ENCODE assay signal across 8 mouse cellular contexts in the genomic region with DNA sequence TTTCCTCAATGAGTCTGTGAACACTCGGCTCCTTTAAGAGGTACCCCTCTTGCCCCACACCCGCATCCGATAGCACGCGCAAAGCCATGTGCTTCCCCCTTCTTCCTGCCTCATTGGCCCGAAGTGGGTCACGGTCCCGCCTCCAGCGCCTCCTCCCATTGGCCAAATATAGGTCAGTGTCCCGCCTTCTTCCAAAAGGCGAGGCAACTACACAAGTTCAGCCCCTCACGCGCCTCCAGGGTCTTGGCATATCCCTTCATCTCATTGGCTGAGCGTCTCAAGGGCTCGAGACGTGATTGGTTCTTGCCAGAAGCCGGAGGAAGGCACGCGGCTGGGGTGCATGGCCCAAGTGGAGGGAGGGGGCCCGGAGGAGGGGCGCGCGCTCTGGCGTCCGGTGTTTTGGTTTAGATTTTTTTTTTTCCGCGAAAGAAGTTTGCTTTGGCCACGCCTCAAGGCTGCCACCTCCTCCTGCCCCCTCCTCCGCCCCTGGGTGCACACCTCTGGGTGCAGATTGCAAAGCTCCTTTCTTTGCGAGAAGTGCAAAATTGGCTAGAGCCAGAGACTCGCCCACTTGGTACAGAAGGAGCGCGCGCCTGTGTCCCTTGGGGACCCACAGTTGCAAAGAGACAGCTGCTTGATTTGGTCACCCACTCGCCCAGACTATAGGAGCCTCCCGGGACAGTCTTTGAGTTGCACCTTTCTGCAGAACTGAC. TPM values are rescaled to one million over a fixed set of nuclear protein-coding genes. Genes with fewer than 3 reads are reported as not detected.
A peak's percentile ranks its signal among the peaks of the same experiment; 100 is the strongest.
DNase-seq lines count a peak whose midpoint lies in the region; ATAC-seq lines count a peak whose summit lies in the region.

A gene (plus strand): TSS at position 359 of the 713 bp plus-strand sequence.

- H3K27ac ChIP-seq in heart, embryonic 13.5 days (replicated peaks) = peak within 1 kb of the TSS; percentile 92
- peak within 1 kb of the TSS; percentile 69 for H3K27ac ChIP-seq in liver, embryonic 13.5 days
- peak within 1 kb of the TSS; percentile 97 for H3K27ac ChIP-seq in stomach, embryonic 16.5 days (ENCODE audit: low read length)

- peak within 1 kb of the TSS; percentile 91 for H3K9ac ChIP-seq in heart, embryonic 13.5 days
- peak within 1 kb of the TSS; percentile 81 for H3K9ac ChIP-seq in liver, embryonic 13.5 days
- peak within 1 kb of the TSS; percentile 80 for H3K9ac ChIP-seq in stomach, embryonic 16.5 days (ENCODE audit: low read length)

- H3K9me3 ChIP-seq in heart, embryonic 13.5 days = no peaks in the 10 kb centered on the region
- no peaks in the 10 kb centered on the region for H3K9me3 ChIP-seq in liver, embryonic 13.5 days (replicated peaks)
- no peaks in the 10 kb centered on the region for H3K9me3 ChIP-seq in stomach, embryonic 16.5 days (replicated peaks; ENCODE audit: control insufficient read depth, low read length)

- H3K4me2 ChIP-seq in heart, embryonic 13.5 days = peak within 1 kb of the TSS; percentile 99
- peak within 1 kb of the TSS; percentile 99 for H3K4me2 ChIP-seq in liver, embryonic 13.5 days
- H3K4me2 ChIP-seq in stomach, embryonic 16.5 days (ENCODE audit: low read depth, low read length) = peak within 1 kb of the TSS; percentile 93

- peaks cover 69% of the 10 kb centered on the region for H3K4me1 ChIP-seq in heart, embryonic 13.5 days
- H3K4me1 ChIP-seq in liver, embryonic 13.5 days (replicated peaks) = peaks cover 66% of the 10 kb centered on the region
- peaks cover 41% of the 10 kb centered on the region for H3K4me1 ChIP-seq in stomach, embryonic 16.5 days (ENCODE audit: control insufficient read depth, insufficient read depth, low read length)

- peaks cover 4% of the 10 kb centered on the region for H3K36me3 ChIP-seq in heart, embryonic 13.5 days
- peaks cover 3% of the 10 kb centered on the region; the same call in 1 of the 2 replicates for H3K36me3 ChIP-seq in liver, embryonic 13.5 days
- H3K36me3 ChIP-seq in stomach, embryonic 16.5 days (ENCODE audit: control insufficient read depth, insufficient read depth, low read length) = no peaks in the 10 kb centered on the region; the same call in 1 of the 2 replicates

- ATAC-seq in heart, embryonic 13.5 days (ENCODE audit: extremely low read depth, insufficient number of reproducible peaks, low FRiP score, low TSS enrichment) = peak; percentile 79
- peak; percentile 78 for ATAC-seq in liver, embryonic 13.5 days (ENCODE audit: low read depth)
- peak; percentile 89 for ATAC-seq in stomach, embryonic 16.5 days (ENCODE audit: insufficient read depth, low FRiP score)

- H3K4me3 ChIP-seq in heart, embryonic 13.5 days = peak within 1 kb of the TSS; percentile 82
- H3K4me3 ChIP-seq in liver, embryonic 13.5 days (replicated peaks) = peak within 1 kb of the TSS; percentile 70
- H3K4me3 ChIP-seq in stomach, embryonic 16.5 days (replicated peaks; ENCODE audit: low read length) = peak within 1 kb of the TSS; percentile 71

- under 1% methylated on average over 36 of the region's 36 CpGs for WGBS in heart, embryonic 13.5 days
- under 1% methylated on average over 36 of the region's 36 CpGs for WGBS in liver, embryonic 13.5 days (ENCODE audit: insufficient replicate concordance)
- WGBS in stomach, embryonic 16.5 days = under 1% methylated on average over 36 of the region's 36 CpGs

- DNase-seq in CD4-positive helper T cell, adult 2 months (ENCODE audit: low read depth, low spot score) = peak; percentile 99
- peak; percentile 99 for DNase-seq in brain, embryonic 18.5 days (ENCODE audit: low read depth, low spot score)
- peak; percentile 99 for DNase-seq in fat pad, adult 2 months (ENCODE audit: extremely low read depth, low read depth, low spot score)
- DNase-seq in kidney, postnatal 10 days = peak; percentile 99
- peak; percentile 95 for DNase-seq in liver, embryonic 13.5 days
- peak; percentile 98 for DNase-seq in neural tube, embryonic 10.5 days (ENCODE audit: extremely low spot score, low spot score)

- peaks cover 18% of the 10 kb centered on the region for H3K27me3 ChIP-seq in heart, embryonic 13.5 days (replicated peaks)
- peaks cover 28% of the 10 kb centered on the region for H3K27me3 ChIP-seq in liver, embryonic 13.5 days
- peaks cover 7% of the 10 kb centered on the region; the same call in 1 of the 2 replicates for H3K27me3 ChIP-seq in stomach, embryonic 16.5 days (ENCODE audit: control insufficient read depth, insufficient read depth, low read length)

RNA-seq across cellular contexts. Expression of the gene that starts here (rescaled TPM):
- 2.2 and 3.5 TPM in 2 replicates for polyA plus RNA-seq in heart, embryonic 13.5 days (2015; fragmentation: Nextera tagmentation; extraction: Ambion mirVana)
- 0.43 and 0.64 TPM in 2 replicates for polyA plus RNA-seq in liver, embryonic 13.5 days (2015; fragmentation: Nextera tagmentation; extraction: Ambion mirVana)
- polyA plus RNA-seq in stomach, embryonic 16.5 days (2015; fragmentation: Nextera tagmentation; extraction: Ambion mirVana) = 2.7 and 2.9 TPM in 2 replicates

Comparison
In these comparisons a context has a peak if more than half of its experiments do, and no peak if none do; other contexts are left out.
1. Peak in every context shown above with its lines: DNase-seq, ATAC-seq, H3K4me3 ChIP-seq and H3K27ac ChIP-seq.
2. Peak in DNase-seq, ATAC-seq, H3K4me3 ChIP-seq, H3K27ac ChIP-seq, H3K9ac ChIP-seq and H3K4me2 ChIP-seq in liver, embryonic 13.5 days; RNA of the gene not detected or under 1 TPM.